Mouse (Mus musculus): ENCODE data around the gene Kcnj3. TPM values are rescaled to one million over a fixed set of nuclear protein-coding genes. Genes with fewer than 3 reads are reported as not detected.

Kcnj3 gene
- 1.7 TPM for polyA plus RNA-seq (2014; fragmentation: Illumina TruSeq; extraction: RNeasy Lipid Tissue Mini Kit (QIAGEN cat#74804); ENCODE audit: insufficient read depth, low read depth, low replicate concordance)

GRCm38 (mm10) chr2:55435721-55436260 lies at the start of gene Kcnj3:
Gene Kcnj3, plus strand, starts transcription at chr2:55435970.

